Mouse (Mus musculus): ENCODE results near the gene 4921539E11Rik.

- no peak for TF ChIP-seq EP300 (IDR thresholded peaks at IDR 0.05; ENCODE audit: insufficient read depth, low read depth, low read length)
- no peak for TF ChIP-seq POLR2A (IDR thresholded peaks at IDR 0.05; ENCODE audit: insufficient read depth, low read depth, low read length)
- peak; percentile 38 for TF ChIP-seq CTCF (IDR thresholded peaks at IDR 0.05)
Measured at GRCm38 (mm10) chr4:103192421-103192820, 98.2 kb downstream of the 4921539E11Rik start.
